Mouse (Mus musculus) adrenal gland, postnatal 36 days (tissue): ENCODE results near the gene Enpp3. TPM values are rescaled to one million over a fixed set of nuclear protein-coding genes. Genes with fewer than 3 reads are reported as not detected.

Source experiments
- DNase-seq, 2 experiments: peaks; one replicate each; pipeline ENCODE4 v3.0.0; 2021; ENCODE audit warnings: mixed read lengths in 1 of 2
- long read RNA-seq, 2 experiments: library from polyadenylated mRNA; stranded (forward); transcript quantifications; one replicate each; pipeline ENCODE4 v2.0.0; 2021; ENCODE audit warnings: borderline sequencing depth in 2 of 2
- total RNA-seq, 2 experiments: library from RNA; stranded (reverse); gene quantifications; 2 replicates each; pipeline ENCODE4 v1.2.3; 2021

Gene Enpp3
- 1 to 10 TPM; 1.3 to 1.8 TPM for total RNA-seq
- long read RNA-seq, experiment 1 = 0 reads
- long read RNA-seq, experiment 2 = 0 reads

- DNase-seq = no peak
These were observed at the start of gene Enpp3 for GRCm38 (mm10) chr10:24842676-24843075. TSS of gene Enpp3 (minus strand) at chr10:24842823.

DNA sequence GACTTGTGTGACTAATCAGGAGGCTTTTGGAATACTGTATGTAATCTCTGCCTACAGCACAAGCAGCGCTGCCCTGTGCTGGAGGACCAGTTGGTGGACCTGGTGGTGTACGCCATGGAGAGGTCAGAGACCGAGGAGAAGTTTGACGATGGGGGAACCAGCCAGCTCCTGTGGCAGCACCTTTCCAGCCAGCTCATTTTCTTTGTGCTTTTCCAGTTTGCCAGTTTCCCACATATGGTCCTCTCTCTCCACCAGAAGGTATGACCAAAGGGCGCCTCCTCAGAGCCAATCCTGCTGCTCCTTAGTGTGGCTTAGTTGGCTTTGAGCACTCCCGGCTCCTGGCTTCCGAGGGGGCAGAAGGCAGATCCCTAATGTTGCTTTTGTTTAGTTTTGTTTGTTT is 45.7 kb upstream of the Enpp3 start:
- DNase-seq = no peak

DNA sequence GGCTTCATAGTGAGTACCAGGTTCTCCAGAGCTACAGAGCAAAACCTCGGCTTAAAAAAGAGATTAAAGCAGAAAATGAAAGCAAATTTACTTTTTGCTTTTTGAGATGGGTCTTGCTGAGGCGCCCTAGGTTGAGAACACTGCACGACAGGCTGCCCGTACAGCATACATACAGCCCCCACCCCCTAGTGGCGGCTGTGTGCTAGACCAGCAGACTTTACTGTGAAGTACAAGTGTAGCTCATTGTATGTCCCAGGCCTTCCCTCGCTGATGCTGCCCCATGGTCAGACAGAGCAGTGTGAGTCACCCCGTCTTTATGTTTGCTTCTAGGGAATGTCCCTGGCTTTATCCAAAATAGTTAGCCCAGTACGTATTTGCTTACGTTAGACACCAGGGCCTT is 43.4 kb upstream of the Enpp3 start:
- peak; percentile 5 to 19 for DNase-seq

- DNase-seq = no peak
These were observed 31.0 kb upstream of the Enpp3 start for GRCm38 (mm10) chr10:24873624-24874023.

GRCm38 (mm10) chr10:24869760-24870290 is 27.2 kb upstream of the Enpp3 start, which contains the start of gene Med23:
TSS of gene Med23 (plus strand) at chr10:24869986.
- peak; percentile 97 for DNase-seq

DNA sequence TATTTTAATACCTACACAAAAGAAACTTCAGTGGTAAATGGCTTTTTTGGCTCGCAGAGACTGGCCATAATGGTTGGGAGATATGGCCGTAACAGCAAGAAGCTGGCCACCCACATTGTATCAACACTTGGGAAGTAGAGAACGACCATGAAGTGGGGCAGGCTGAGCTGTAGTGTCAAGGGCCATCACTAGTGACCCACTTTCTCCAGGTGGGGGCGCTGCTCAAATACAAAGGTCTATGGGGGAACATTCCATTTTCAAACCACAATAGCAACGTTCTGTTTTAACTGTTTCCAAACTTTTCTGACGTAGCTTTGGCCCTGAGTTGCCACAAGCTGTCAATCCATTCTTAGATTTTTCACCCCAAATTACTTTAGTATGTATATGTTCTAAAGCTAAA is 21.8 kb upstream of the Enpp3 start:
- DNase-seq = peak in 1 of 2 experiments; percentile 11

GRCm38 (mm10) chr10:24863146-24863545 is 20.5 kb upstream of the Enpp3 start:
- DNase-seq = no peak

DNA sequence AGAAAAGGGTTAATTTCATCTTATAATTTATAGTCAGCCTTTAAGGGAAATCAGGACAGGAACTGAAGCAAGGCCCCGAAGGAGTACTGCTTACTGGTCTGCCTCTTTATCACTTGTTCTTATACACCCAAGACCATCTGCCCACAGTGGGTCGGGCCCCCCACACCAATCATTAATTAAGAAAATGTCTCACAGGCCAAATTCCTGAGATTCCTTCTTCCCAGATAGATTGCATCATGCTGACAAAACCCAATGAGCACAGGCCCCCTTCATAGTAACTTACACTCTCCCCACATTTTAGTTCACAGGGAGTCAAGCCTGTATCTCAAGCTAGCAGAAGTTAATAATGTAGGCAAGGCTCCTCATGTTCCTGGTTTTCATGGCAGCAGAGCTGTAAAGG is 625 bp downstream of the Enpp3 start:
- DNase-seq = no peak

DNA sequence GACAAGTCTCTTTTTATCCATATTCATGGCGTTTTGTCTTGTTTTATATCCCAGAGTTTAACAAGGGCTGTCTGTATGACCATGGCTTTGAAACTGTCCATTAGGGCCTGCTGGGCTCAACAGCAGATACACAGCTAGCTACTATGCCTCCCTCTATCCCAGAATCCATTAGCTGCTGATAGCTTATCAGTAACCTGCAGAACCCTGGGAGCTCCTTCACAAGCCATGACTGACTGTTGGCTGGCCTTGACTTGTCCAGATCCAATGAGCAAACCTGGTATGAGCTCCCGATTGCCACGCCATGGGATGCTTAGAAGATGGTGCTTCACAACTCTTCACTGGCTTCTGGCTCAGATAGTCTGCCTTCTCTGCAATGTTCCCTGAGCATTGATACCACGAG is 1.8 kb downstream of the Enpp3 start:
- no peak for DNase-seq

- no peak for DNase-seq
These were observed 6.1 kb downstream of the Enpp3 start for GRCm38 (mm10) chr10:24836366-24837038.

DNA sequence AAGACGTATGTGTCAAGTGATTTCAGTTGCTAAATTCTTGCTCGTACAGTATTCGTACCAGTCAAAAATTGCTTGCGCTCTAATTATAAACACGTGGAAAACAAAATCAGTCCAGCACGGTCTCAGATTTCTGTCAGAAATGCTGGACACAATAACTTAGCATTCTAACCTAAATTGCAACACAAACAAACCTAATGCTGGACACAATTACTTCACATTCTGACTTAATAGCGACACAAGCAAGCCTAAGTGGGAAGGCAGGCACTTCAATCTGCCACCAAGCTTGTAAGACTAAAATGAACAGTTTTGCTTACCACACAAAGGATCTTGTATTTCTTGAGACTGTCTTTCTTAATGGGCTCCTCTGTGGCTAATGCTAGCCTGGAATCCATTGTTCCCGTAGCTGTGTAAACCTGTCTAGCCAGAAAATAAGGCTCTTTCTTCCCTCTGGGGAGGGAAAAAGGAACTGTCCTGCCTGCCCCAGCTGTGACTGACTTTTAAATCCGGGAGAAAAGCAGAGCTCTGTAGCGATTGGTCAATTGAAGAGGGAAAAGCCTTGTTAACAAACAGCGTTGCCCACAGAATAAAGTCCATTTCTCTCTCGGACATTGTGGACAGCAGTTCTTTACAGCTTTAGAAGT is 6.8 kb downstream of the Enpp3 start:
- DNase-seq = no peak

GRCm38 (mm10) chr10:24834634-24835371 is 7.8 kb downstream of the Enpp3 start:
- no peak for DNase-seq

DNA sequence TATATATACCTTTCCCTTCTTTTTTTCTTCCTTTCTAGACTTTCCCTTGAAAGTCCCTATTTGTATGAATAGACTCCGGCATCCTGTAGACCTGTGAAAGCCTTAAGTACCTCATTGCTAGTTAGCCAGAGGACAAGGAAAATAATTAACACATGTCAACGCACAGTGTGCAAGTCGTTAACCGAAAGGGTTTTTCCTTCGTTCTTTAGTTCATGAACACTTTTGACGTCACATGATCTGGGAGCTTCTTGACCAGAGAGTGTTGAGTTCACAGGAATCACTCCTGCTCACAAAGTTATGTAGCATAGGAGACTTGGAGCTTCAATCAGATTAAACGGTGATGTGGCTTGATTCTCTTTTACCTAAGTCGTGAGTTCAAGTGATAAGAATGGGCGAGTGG is 10.3 kb downstream of the Enpp3 start:
- DNase-seq = no peak

DNA sequence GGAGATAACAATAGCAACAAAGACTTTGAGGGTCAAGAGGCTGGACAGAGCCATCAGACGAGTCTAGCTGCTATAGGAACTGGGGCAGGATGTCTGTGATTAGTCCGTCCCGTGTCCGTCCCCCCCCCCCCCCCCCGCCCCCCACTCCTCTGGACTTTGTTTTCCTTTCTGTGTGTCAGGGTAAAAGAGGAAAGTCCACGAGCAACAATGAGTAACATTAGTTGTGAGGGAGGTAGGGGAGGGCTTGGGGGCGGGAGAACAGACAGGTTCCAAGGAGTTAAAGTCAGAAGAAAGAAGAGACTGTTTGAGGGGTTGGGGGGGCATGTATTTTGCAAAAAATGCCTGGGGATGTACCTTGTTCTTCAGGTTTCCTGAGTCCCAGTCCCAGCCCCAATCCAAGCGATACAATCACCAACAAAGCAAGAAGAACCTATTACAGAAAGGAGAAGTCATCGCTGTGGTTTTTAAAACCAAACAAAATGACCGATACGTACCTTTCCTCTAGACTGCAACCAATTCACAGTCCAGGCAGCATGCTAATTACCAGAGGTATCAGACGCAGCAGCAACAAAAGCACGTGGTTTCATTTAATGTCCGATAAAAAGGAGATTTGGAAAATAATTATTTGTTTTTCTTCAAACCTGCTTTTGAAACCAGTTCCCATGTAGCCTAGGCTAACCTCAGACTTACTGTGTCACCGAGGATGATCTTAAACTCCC is 11.1 kb downstream of the Enpp3 start:
- no peak for DNase-seq

GRCm38 (mm10) chr10:24830448-24830847 is 12.2 kb downstream of the Enpp3 start:
- no peak for DNase-seq

- DNase-seq = no peak
These were observed 14.5 kb downstream of the Enpp3 start for GRCm38 (mm10) chr10:24828136-24828535.

- peak in 1 of 2 experiments; percentile 23 for DNase-seq
These were observed 16.5 kb downstream of the Enpp3 start for GRCm38 (mm10) chr10:24826130-24826529.

- DNase-seq = no peak
These were observed 17.1 kb downstream of the Enpp3 start for GRCm38 (mm10) chr10:24825456-24826081.

- no peak for DNase-seq
These were observed 18.0 kb downstream of the Enpp3 start for GRCm38 (mm10) chr10:24824621-24825020.

DNA sequence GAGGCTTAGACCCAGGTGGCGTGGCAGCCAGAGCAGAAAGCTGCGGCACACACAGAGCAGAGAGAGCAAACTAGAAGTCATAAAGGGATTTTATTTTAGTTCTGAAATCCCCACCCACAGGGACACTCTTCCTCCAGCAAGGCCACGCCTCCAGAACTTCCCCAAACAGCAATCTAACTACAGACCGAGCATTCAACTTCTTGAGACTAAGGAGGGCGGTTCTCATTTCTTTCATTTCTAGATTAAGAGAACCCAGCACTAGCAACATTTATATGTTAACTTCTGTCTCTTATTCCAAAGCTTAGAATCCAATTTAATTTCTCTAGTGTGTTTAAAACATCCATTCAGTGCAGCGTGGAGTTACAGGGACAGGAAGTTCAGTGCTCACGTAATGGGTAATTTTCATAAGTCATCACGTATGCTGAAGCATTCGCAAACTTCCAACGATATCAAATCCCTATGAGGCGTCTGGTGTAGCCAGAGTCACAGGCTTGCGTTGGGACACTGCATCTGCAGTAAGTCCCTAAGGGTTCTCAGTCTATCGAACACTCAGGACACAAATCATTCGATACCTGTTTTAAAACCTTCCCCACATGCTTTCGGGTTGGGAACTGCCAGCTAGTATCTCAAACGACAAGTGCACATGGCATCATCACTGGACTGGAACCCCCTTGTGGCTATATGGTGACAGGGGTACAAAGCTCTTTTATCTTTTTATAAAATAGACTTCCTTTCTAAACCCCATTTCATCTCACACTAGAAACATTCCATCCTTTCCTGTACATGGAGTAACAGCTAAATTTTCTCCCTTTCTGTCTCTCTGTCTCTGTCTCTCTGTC is 18.7 kb downstream of the Enpp3 start:
- DNase-seq = no peak

- DNase-seq = no peak
These were observed 19.4 kb downstream of the Enpp3 start for GRCm38 (mm10) chr10:24823265-24823664.
